Mouse (Mus musculus): Measurements from ENCODE around the gene Cdx2. TPM values are rescaled to one million over a fixed set of nuclear protein-coding genes. Genes with fewer than 3 reads are reported as not detected.

Cdx2 gene
- polyA plus RNA-seq, 1 experiment from 2014 or later: not detected

GRCm38 (mm10) chr5:147300917-147301780, 5.9 kb downstream of the Cdx2 start:
- Histone ChIP-seq H3K27me3 (peaks cover 99% of the 10 kb centered on the region), H3K4me2 (replicated peaks) (no peak overlapping the region), H3K27ac (no peak overlapping the region), H3K36me3 (no peaks in the 10 kb centered on the region), H3K4me3 (replicated peaks) (no peak overlapping the region), H3K9ac (replicated peaks) (no peak overlapping the region), H3K4me1 (replicated peaks) (peaks cover 28% of the 10 kb centered on the region), H3K9me3 (no peaks in the 10 kb centered on the region)
- WGBS: 2% methylated on average over 21 of the region's 21 CpGs
- no peak for ATAC-seq

- Histone ChIP-seq H3K9ac (replicated peaks) (no peak overlapping the region), H3K9me3 (no peaks in the 10 kb centered on the region), H3K4me2 (replicated peaks) (0 out of 2 replicates have a peak overlapping the region, but pooled peaks have one; percentile 40), H3K36me3 (no peaks in the 10 kb centered on the region), H3K4me3 (replicated peaks) (peak overlapping the region; percentile 18), H3K27me3 (peaks cover 99% of the 10 kb centered on the region), H3K4me1 (replicated peaks) (peaks cover 24% of the 10 kb centered on the region), H3K27ac (no peak overlapping the region)
- 0 out of 2 replicates have a peak, but pooled peaks have one; percentile 32 for ATAC-seq
- WGBS: 5% methylated on average over 4 of the region's 4 CpGs
Observed at GRCm38 (mm10) chr5:147300001-147300363, 7.1 kb downstream of the Cdx2 start.

GRCm38 (mm10) chr5:147299255-147300000, 7.6 kb downstream of the Cdx2 start:
- Histone ChIP-seq H3K27me3 (peaks cover 99% of the 10 kb centered on the region), H3K27ac (no peak overlapping the region), H3K36me3 (no peaks in the 10 kb centered on the region), H3K4me3 (replicated peaks) (peak overlapping the region; percentile 18), H3K9me3 (no peaks in the 10 kb centered on the region), H3K4me1 (replicated peaks) (peaks cover 18% of the 10 kb centered on the region), H3K4me2 (replicated peaks) (peak overlapping the region; percentile 40), H3K9ac (replicated peaks) (no peak overlapping the region)
- under 1% methylated on average over 39 of the region's 41 CpGs for WGBS
- peak; percentile 74 for ATAC-seq

GRCm38 (mm10) chr5:147297249-147297648, 9.8 kb downstream of the Cdx2 start:
- no peak for ATAC-seq
- 54% methylated on average over 5 of the region's 5 CpGs for WGBS
- Histone ChIP-seq H3K4me3 (replicated peaks) (no peak overlapping the region), H3K9me3 (no peaks in the 10 kb centered on the region), H3K4me2 (replicated peaks) (no peak overlapping the region), H3K27me3 (peaks cover 99% of the 10 kb centered on the region), H3K36me3 (no peaks in the 10 kb centered on the region), H3K9ac (replicated peaks) (no peak overlapping the region), H3K27ac (no peak overlapping the region), H3K4me1 (replicated peaks) (peaks cover 14% of the 10 kb centered on the region)

- no peak overlapping the region for H3K4me2 ChIP-seq (replicated peaks)
- no peaks in the 10 kb centered on the region for H3K36me3 ChIP-seq
- peaks cover 82% of the 10 kb centered on the region for H3K27me3 ChIP-seq
- peaks cover 1% of the 10 kb centered on the region for H3K4me1 ChIP-seq (replicated peaks)
- no peak overlapping the region for H3K4me3 ChIP-seq (replicated peaks)
- H3K27ac ChIP-seq: no peak overlapping the region
- WGBS: 12% methylated on average over 20 of the region's 20 CpGs
- no peaks in the 10 kb centered on the region for H3K9me3 ChIP-seq
- no peak overlapping the region for H3K9ac ChIP-seq (replicated peaks)
- ATAC-seq: no peak
Observed at GRCm38 (mm10) chr5:147294121-147294520, 12.9 kb downstream of the Cdx2 start.

- H3K9ac ChIP-seq (replicated peaks): no peak overlapping the region
- H3K4me2 ChIP-seq (replicated peaks): no peak overlapping the region
- H3K4me3 ChIP-seq (replicated peaks): no peak overlapping the region
- peak; percentile 81 for ATAC-seq
- peaks cover 74% of the 10 kb centered on the region for H3K27me3 ChIP-seq
- no peak overlapping the region for H3K27ac ChIP-seq
- H3K4me1 ChIP-seq (replicated peaks): no peaks in the 10 kb centered on the region
- H3K9me3 ChIP-seq: no peaks in the 10 kb centered on the region
- WGBS: 14% methylated on average over 18 of the region's 18 CpGs
- H3K36me3 ChIP-seq: no peaks in the 10 kb centered on the region
Observed at GRCm38 (mm10) chr5:147293127-147293910, 13.8 kb downstream of the Cdx2 start.

- Histone ChIP-seq H3K27me3 (peaks cover 72% of the 10 kb centered on the region), H3K9me3 (no peaks in the 10 kb centered on the region), H3K27ac (no peak overlapping the region), H3K36me3 (no peaks in the 10 kb centered on the region), H3K4me1 (replicated peaks) (no peaks in the 10 kb centered on the region), H3K4me2 (replicated peaks) (no peak overlapping the region), H3K4me3 (replicated peaks) (no peak overlapping the region), H3K9ac (replicated peaks) (no peak overlapping the region)
- no peak for ATAC-seq
- WGBS: 50% methylated on average over 13 of the region's 13 CpGs
Observed at GRCm38 (mm10) chr5:147292506-147293120, 14.5 kb downstream of the Cdx2 start.

GRCm38 (mm10) chr5:147291764-147292505, 15.1 kb downstream of the Cdx2 start:
- Histone ChIP-seq H3K27me3 (peaks cover 70% of the 10 kb centered on the region), H3K4me3 (replicated peaks) (no peak overlapping the region), H3K9me3 (no peaks in the 10 kb centered on the region), H3K4me2 (replicated peaks) (no peak overlapping the region), H3K9ac (replicated peaks) (no peak overlapping the region), H3K4me1 (replicated peaks) (no peaks in the 10 kb centered on the region), H3K27ac (no peak overlapping the region), H3K36me3 (no peaks in the 10 kb centered on the region)
- no peak for ATAC-seq
- WGBS: 41% methylated on average over 16 of the region's 16 CpGs

- Histone ChIP-seq H3K27ac (no peak overlapping the region), H3K9me3 (no peaks in the 10 kb centered on the region), H3K4me3 (replicated peaks) (no peak overlapping the region), H3K4me2 (replicated peaks) (no peak overlapping the region), H3K9ac (replicated peaks) (no peak overlapping the region), H3K36me3 (no peaks in the 10 kb centered on the region), H3K27me3 (peaks cover 58% of the 10 kb centered on the region), H3K4me1 (replicated peaks) (no peaks in the 10 kb centered on the region)
- WGBS: 72% methylated on average over 4 of the region's 4 CpGs
- no peak for ATAC-seq
Observed at GRCm38 (mm10) chr5:147284365-147284764, 22.7 kb downstream of the Cdx2 start.

GRCm38 (mm10) chr5:147277547-147277925, 29.5 kb downstream of the Cdx2 start:
- Histone ChIP-seq H3K4me2 (replicated peaks) (no peak overlapping the region), H3K27me3 (peaks cover 98% of the 10 kb centered on the region), H3K36me3 (no peaks in the 10 kb centered on the region), H3K27ac (no peak overlapping the region), H3K9ac (replicated peaks) (no peak overlapping the region), H3K4me1 (replicated peaks) (peaks cover 6% of the 10 kb centered on the region; the same call in 1 of the 2 replicates), H3K9me3 (peaks cover 4% of the 10 kb centered on the region; the same call in 1 of the 2 replicates), H3K4me3 (replicated peaks) (no peak overlapping the region)
- ATAC-seq: no peak
- WGBS: under 1% methylated on average over 13 of the region's 13 CpGs

All from midbrain, embryonic 13.5 days (tissue).